Mouse (Mus musculus): Measurements from ENCODE around the gene Slc26a5.

GRCm38 (mm10) chr5:21901411-21901810 lies 36.0 kb upstream of the Slc26a5 start:
- TF ChIP-seq POLR2A (IDR thresholded peaks at IDR 0.05; ENCODE audit: low read depth, low read length) (no peak), USF2 (conservative IDR thresholded peaks at IDR 0.05; ENCODE audit: low read depth, low read length) (no peak), CHD1 (IDR thresholded peaks at IDR 0.05; ENCODE audit: low read depth, low read length) (no peak)
